Mouse (Mus musculus): ENCODE measurements around the gene Gm20388.
"Not testable (repeated sequence)": the region's sequence is repeated elsewhere in the genome, so short reads cannot be mapped to it uniquely, and the experiment has no call there.

Gene Gm20388

GRCm38 (mm10) chr8:121297299-121297698 lies 1386.7 kb downstream of the Gm20388 start:
- no peak for DNase-seq (ENCODE audit: extremely low spot score)

GRCm38 (mm10) chr8:121300066-121300465 lies 1389.4 kb downstream of the Gm20388 start:
- no peak for DNase-seq (ENCODE audit: extremely low spot score)

GRCm38 (mm10) chr8:121300501-121301411 lies 1390.1 kb downstream of the Gm20388 start:
- DNase-seq (ENCODE audit: extremely low spot score): peak; percentile 83

- DNase-seq (ENCODE audit: extremely low spot score): no peak
These were observed 1390.8 kb downstream of the Gm20388 start for GRCm38 (mm10) chr8:121301431-121301830.

- DNase-seq (ENCODE audit: extremely low spot score): no peak
These were observed 1391.5 kb downstream of the Gm20388 start for GRCm38 (mm10) chr8:121301978-121302649.

- no peak for DNase-seq (ENCODE audit: extremely low spot score)
These were observed 1397.1 kb downstream of the Gm20388 start for GRCm38 (mm10) chr8:121307723-121308122.

- DNase-seq (ENCODE audit: extremely low spot score): peak; percentile 52
These were observed 1400.6 kb downstream of the Gm20388 start for GRCm38 (mm10) chr8:121310976-121311819.

- peak; percentile 76 for DNase-seq (ENCODE audit: extremely low spot score)
These were observed 1402.8 kb downstream of the Gm20388 start for GRCm38 (mm10) chr8:121313458-121313857.

- no peak for DNase-seq (ENCODE audit: extremely low spot score)
These were observed 1403.4 kb downstream of the Gm20388 start for GRCm38 (mm10) chr8:121314036-121314435.

GRCm38 (mm10) chr8:121315569-121315968 lies 1404.9 kb downstream of the Gm20388 start:
- peak; percentile 46 for DNase-seq (ENCODE audit: extremely low spot score)

- DNase-seq (ENCODE audit: extremely low spot score): no peak
These were observed 1405.4 kb downstream of the Gm20388 start for GRCm38 (mm10) chr8:121316009-121316408.

GRCm38 (mm10) chr8:121318756-121319155 lies 1408.1 kb downstream of the Gm20388 start:
- DNase-seq (ENCODE audit: extremely low spot score): not testable (repeated sequence)

- DNase-seq (ENCODE audit: extremely low spot score): no peak
These were observed 1408.8 kb downstream of the Gm20388 start for GRCm38 (mm10) chr8:121319491-121319890.

- no peak for DNase-seq (ENCODE audit: extremely low spot score)
These were observed 1415.7 kb downstream of the Gm20388 start for GRCm38 (mm10) chr8:121326164-121326910.

GRCm38 (mm10) chr8:121332436-121332835 lies 1421.8 kb downstream of the Gm20388 start:
- no peak for DNase-seq (ENCODE audit: extremely low spot score)

GRCm38 (mm10) chr8:121334495-121335424 lies 1424.1 kb downstream of the Gm20388 start:
- no peak for DNase-seq (ENCODE audit: extremely low spot score)

GRCm38 (mm10) chr8:121335684-121336083 lies 1425.0 kb downstream of the Gm20388 start:
- DNase-seq (ENCODE audit: extremely low spot score): no peak

- no peak for DNase-seq (ENCODE audit: extremely low spot score)
These were observed 1432.3 kb downstream of the Gm20388 start for GRCm38 (mm10) chr8:121342931-121343330.

- DNase-seq (ENCODE audit: extremely low spot score): no peak
These were observed 1433.8 kb downstream of the Gm20388 start for GRCm38 (mm10) chr8:121344486-121344885.

GRCm38 (mm10) chr8:121346175-121346574 lies 1435.5 kb downstream of the Gm20388 start:
- no peak for DNase-seq (ENCODE audit: extremely low spot score)

All from embryo, embryonic 9.5 days (tissue).